Mouse (Mus musculus) thymus, postnatal 10 days (tissue): ENCODE measurements around the gene Lins1.

ENCODE experiments used
- DNase-seq, 2 experiments: peaks; one replicate each; pipeline ENCODE4 v3.0.0; 2021; ENCODE audit warnings: low spot score in 2 of 2

The Lins1 gene

GRCm38 (mm10) chr7:66689620-66690360, at the start of gene Lins1:
Gene Lins1 (plus strand): TSS chr7:66689889.
- peak; percentile 95 to 98 for DNase-seq

- no peak for DNase-seq
These were observed 44.0 kb upstream of the Lins1 start for GRCm38 (mm10) chr7:66645736-66646135.

GRCm38 (mm10) chr7:66649181-66649580, 40.5 kb upstream of the Lins1 start:
- DNase-seq, result no peak

GRCm38 (mm10) chr7:66650883-66651282, 38.8 kb upstream of the Lins1 start:
- no peak for DNase-seq

- peak; percentile 19 to 25 for DNase-seq
These were observed 37.5 kb upstream of the Lins1 start for GRCm38 (mm10) chr7:66652216-66652615.

- DNase-seq, result no peak
These were observed 36.1 kb upstream of the Lins1 start for GRCm38 (mm10) chr7:66653596-66653995.

- DNase-seq, result no peak
These were observed 34.2 kb upstream of the Lins1 start for GRCm38 (mm10) chr7:66655471-66655870.

GRCm38 (mm10) chr7:66660291-66660690, 29.4 kb upstream of the Lins1 start:
- no peak for DNase-seq

- no peak for DNase-seq
These were observed 28.7 kb upstream of the Lins1 start for GRCm38 (mm10) chr7:66660972-66661371.

- DNase-seq, result peak; percentile 19 to 71
These were observed 28.1 kb upstream of the Lins1 start for GRCm38 (mm10) chr7:66661572-66661971.

- DNase-seq, result no peak
These were observed 26.1 kb upstream of the Lins1 start for GRCm38 (mm10) chr7:66663548-66663947.

GRCm38 (mm10) chr7:66667064-66667463, 22.6 kb upstream of the Lins1 start:
- no peak for DNase-seq

- DNase-seq, result no peak
These were observed 13.9 kb upstream of the Lins1 start for GRCm38 (mm10) chr7:66675800-66676199.

GRCm38 (mm10) chr7:66682119-66682863, 7.4 kb upstream of the Lins1 start:
- no peak for DNase-seq

- DNase-seq, result peak in 1 of 2 experiments; percentile 23
These were observed 968 bp upstream of the Lins1 start for GRCm38 (mm10) chr7:66688721-66689120.

- no peak for DNase-seq
These were observed 432 bp upstream of the Lins1 start, which contains the start of gene Asb7 for GRCm38 (mm10) chr7:66689294-66689619. Gene Asb7 (minus strand): TSS chr7:66689596.

- DNase-seq, result no peak
These were observed 4.8 kb downstream of the Lins1 start for GRCm38 (mm10) chr7:66694467-66694866.

- no peak for DNase-seq
These were observed 13.0 kb downstream of the Lins1 start for GRCm38 (mm10) chr7:66702721-66703120.

- DNase-seq, result no peak
These were observed 14.9 kb downstream of the Lins1 start for GRCm38 (mm10) chr7:66704631-66705030.

GRCm38 (mm10) chr7:66711166-66711565, 21.5 kb downstream of the Lins1 start:
- no peak for DNase-seq

GRCm38 (mm10) chr7:66724514-66724913, 34.8 kb downstream of the Lins1 start:
- DNase-seq, result no peak

- DNase-seq, result no peak
These were observed 35.3 kb downstream of the Lins1 start for GRCm38 (mm10) chr7:66724954-66725353.

GRCm38 (mm10) chr7:66728072-66728471, 38.4 kb downstream of the Lins1 start:
- no peak for DNase-seq
